Mouse (Mus musculus): Measurements from ENCODE around the gene Tmem136.

Gene Tmem136

GRCm38 (mm10) chr9:43108721-43109120 lies 7.6 kb downstream of the Tmem136 start:
- no peak for ATAC-seq (ENCODE audit: low TSS enrichment)

GRCm38 (mm10) chr9:43108081-43108480 lies 8.3 kb downstream of the Tmem136 start:
- ATAC-seq (ENCODE audit: low TSS enrichment), result no peak

- ATAC-seq (ENCODE audit: low TSS enrichment), result no peak
Observed at GRCm38 (mm10) chr9:43107555-43107954, 8.8 kb downstream of the Tmem136 start.

GRCm38 (mm10) chr9:43107187-43107517 lies 9.2 kb downstream of the Tmem136 start, which contains the start of gene Arhgef12:
Gene Arhgef12 (minus strand): TSS chr9:43107239.
- ATAC-seq (ENCODE audit: low TSS enrichment), result no peak

GRCm38 (mm10) chr9:43106426-43107186 lies 9.8 kb downstream of the Tmem136 start:
- no peak for ATAC-seq (ENCODE audit: low TSS enrichment)

- peak; percentile 81 for ATAC-seq (ENCODE audit: low TSS enrichment)
Observed at GRCm38 (mm10) chr9:43105664-43106361, 10.6 kb downstream of the Tmem136 start.

- ATAC-seq (ENCODE audit: low TSS enrichment), result peak; percentile 8; the same call in 1 of the 2 replicates
Observed at GRCm38 (mm10) chr9:43104873-43105663, 11.3 kb downstream of the Tmem136 start.

GRCm38 (mm10) chr9:43104526-43104872 lies 11.9 kb downstream of the Tmem136 start:
- ATAC-seq (ENCODE audit: low TSS enrichment), result no peak

- no peak for ATAC-seq (ENCODE audit: low TSS enrichment)
Observed at GRCm38 (mm10) chr9:43103675-43104299, 12.6 kb downstream of the Tmem136 start.

GRCm38 (mm10) chr9:43102931-43103330 lies 13.4 kb downstream of the Tmem136 start:
- ATAC-seq (ENCODE audit: low TSS enrichment), result no peak

- ATAC-seq (ENCODE audit: low TSS enrichment), result no peak
Observed at GRCm38 (mm10) chr9:43101936-43102595, 14.3 kb downstream of the Tmem136 start.

GRCm38 (mm10) chr9:43098922-43099321 lies 17.4 kb downstream of the Tmem136 start:
- no peak for ATAC-seq (ENCODE audit: low TSS enrichment)

GRCm38 (mm10) chr9:43097801-43098557 lies 18.4 kb downstream of the Tmem136 start:
- ATAC-seq (ENCODE audit: low TSS enrichment), result no peak

- no peak for ATAC-seq (ENCODE audit: low TSS enrichment)
Observed at GRCm38 (mm10) chr9:43096337-43096736, 20.0 kb downstream of the Tmem136 start.

GRCm38 (mm10) chr9:43094828-43095227 lies 21.5 kb downstream of the Tmem136 start:
- no peak for ATAC-seq (ENCODE audit: low TSS enrichment)

- ATAC-seq (ENCODE audit: low TSS enrichment), result peak; percentile 62; the same call in 1 of the 2 replicates
Observed at GRCm38 (mm10) chr9:43093803-43094202, 22.6 kb downstream of the Tmem136 start.

- peak; percentile 41; the same call in 1 of the 2 replicates for ATAC-seq (ENCODE audit: low TSS enrichment)
Observed at GRCm38 (mm10) chr9:43085686-43086285, 30.6 kb downstream of the Tmem136 start.

GRCm38 (mm10) chr9:43084496-43085362 lies 31.6 kb downstream of the Tmem136 start:
- ATAC-seq (ENCODE audit: low TSS enrichment), result no peak

GRCm38 (mm10) chr9:43083441-43084055 lies 32.8 kb downstream of the Tmem136 start:
- ATAC-seq (ENCODE audit: low TSS enrichment), result no peak

Measured in frontal cortex, adult (tissue).